Mouse (Mus musculus) central nervous system, embryonic 14 days (tissue): ENCODE measurements around the gene Psg17. TPM values are rescaled to one million over a fixed set of nuclear protein-coding genes. Genes with fewer than 3 reads are reported as not detected.

Source experiments
- polyA plus RNA-seq: library from polyadenylated mRNA; depleted of rRNA; stranded (reverse); fragments of >200 nt; gene quantifications from 2 replicates; pipeline ENCODE4 v1.2.3, GENCODE M21; 2012; rRNA removed

The Psg17 gene
- polyA plus RNA-seq: 0.19 and 0.21 TPM in 2 replicates

DNA sequence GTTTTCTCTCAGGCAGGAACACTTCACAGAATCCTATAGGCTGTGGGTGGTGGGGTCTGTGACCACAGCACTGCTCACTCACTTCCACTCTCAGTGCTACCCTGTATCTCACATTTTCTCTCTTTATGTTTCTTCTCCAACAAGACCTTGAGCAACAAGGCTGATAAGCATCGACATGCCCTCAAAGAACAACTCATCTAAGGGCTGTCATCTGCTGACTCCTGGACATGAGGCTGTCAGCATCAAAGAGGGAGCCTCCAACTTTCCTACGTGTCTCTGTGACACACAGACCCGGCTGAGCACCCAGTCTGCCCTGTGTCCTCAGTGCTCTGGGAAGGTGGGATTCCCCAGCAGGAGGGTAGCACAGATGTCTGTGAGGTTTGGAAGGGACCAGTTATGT, at the start of gene Psg17:
TSS of gene Psg17 (minus strand) at position 101 of the 400 bp plus-strand sequence.

DNA sequence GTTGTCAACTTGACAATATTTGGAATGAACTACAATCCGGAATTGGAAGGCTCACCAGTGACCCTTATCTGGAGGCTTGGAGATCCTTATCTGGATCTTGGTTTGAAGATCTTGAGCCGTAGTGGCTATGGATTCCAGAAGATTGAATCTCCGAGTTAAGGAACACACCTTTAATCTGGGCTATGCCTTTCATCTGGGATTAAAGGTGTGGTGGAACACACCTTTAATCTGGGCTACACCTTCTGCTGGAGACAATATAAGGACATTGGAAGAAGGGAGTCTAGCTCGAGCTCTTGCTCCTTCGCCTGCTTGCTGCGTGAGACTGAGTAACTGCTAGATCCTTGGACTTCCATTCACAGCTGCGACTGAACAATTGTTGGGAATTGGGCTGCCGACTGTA, 49.6 kb upstream of the Psg17 start, which contains the start of gene Pglyrp1:
TSS of gene Pglyrp1 (plus strand) at position 301 of the 400 bp plus-strand sequence.

DNA sequence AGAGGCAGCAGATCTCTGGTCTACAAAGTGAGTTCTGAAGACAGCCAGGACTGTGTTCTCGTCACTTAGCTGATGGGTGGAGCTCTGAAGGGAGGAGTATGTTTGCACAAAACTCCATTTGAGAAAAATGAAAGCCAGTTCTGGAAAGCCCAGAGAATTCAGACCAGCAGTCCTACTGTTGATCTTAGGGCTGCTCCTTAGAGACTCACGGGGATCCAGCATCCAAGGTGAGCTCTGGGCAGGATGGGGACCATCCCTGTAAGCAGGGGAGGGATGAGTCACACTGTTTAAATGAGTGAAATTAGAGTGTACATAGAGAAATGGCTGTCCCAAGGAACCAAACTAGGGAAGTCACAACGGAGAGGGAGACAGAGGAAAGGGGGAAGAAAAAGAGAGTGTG, 18.5 kb upstream of the Psg17 start, which contains the start of gene Mill2:
TSS of gene Mill2 (plus strand) at position 102 of the 400 bp plus-strand sequence.

DNA sequence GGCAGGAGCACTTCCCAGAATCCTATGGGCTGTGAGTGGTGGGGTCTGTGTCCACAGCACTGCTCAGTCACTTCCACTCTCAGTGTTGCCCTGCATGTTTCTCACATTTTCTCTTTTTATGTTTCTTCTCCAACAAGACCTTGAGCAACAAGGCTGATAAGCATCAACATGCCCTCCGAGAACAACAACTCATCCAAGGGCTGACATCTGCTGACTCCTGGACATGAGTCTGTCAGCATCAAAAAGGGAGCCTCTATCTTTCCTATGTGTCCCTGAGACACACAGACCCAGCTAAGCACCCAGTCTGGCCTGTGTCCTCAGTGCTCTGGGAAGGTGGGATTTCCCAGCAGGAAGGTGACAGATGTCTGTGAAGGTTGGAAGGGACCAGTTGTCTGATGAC, 23.0 kb downstream of the Psg17 start, which contains the start of gene Psg19:
TSS of gene Psg19 (minus strand) at position 101 of the 400 bp plus-strand sequence.

Other genes starting within 250 kb of the Psg17 start
- 0.03 TPM in 1 of 2 replicates, not detected in the other for gene Psg23, start 205.1 kb downstream of the Psg17 start, polyA plus RNA-seq
- not detected in 2 replicates for gene Psg21, start 164.9 kb downstream of the Psg17 start, polyA plus RNA-seq
- not detected in 2 replicates for gene Psg20, start 135.4 kb downstream of the Psg17 start, polyA plus RNA-seq
- not detected in 2 replicates for gene Psg22, start 103.5 kb downstream of the Psg17 start, polyA plus RNA-seq
- 0.02 TPM in 1 of 2 replicates, not detected in the other for gene Psg19, start 23.1 kb downstream of the Psg17 start, polyA plus RNA-seq
- 0.77 and 0.98 TPM in 2 replicates for gene Mill2, start 18.4 kb upstream of the Psg17 start, polyA plus RNA-seq
- 6.9 and 7.9 TPM in 2 replicates for gene Pglyrp1, start 49.7 kb upstream of the Psg17 start, polyA plus RNA-seq
- 34.8 and 37.2 TPM in 2 replicates for gene Ccdc61, start 88.8 kb upstream of the Psg17 start, polyA plus RNA-seq
- gene Nova2, start 104.3 kb upstream of the Psg17 start, polyA plus RNA-seq: 25.7 and 28.5 TPM in 2 replicates
- 2.4 and 2.8 TPM in 2 replicates for gene Nanos2, start 165.8 kb upstream of the Psg17 start, polyA plus RNA-seq
- gene Mypop, start 169.6 kb upstream of the Psg17 start, polyA plus RNA-seq: 12.2 and 13.7 TPM in 2 replicates
- gene Irf2bp1, start 182.4 kb upstream of the Psg17 start, polyA plus RNA-seq: 48.6 and 51.4 TPM in 2 replicates
- 0.09 and 0.76 TPM in 2 replicates for gene Foxa3, start 201.9 kb upstream of the Psg17 start, polyA plus RNA-seq
- gene Sympk, start 202.8 kb upstream of the Psg17 start, polyA plus RNA-seq: 94.7 and 95.7 TPM in 2 replicates
- 0.06 and 0.13 TPM in 2 replicates for gene Rsph6a, start 233.1 kb upstream of the Psg17 start, polyA plus RNA-seq